Mouse (Mus musculus) olfactory bulb, adult 2 months (tissue): ENCODE results near the gene Exosc1. TPM values are rescaled to one million over a fixed set of nuclear protein-coding genes. Genes with fewer than 3 reads are reported as not detected.
A peak's percentile ranks its signal among the peaks of the same experiment; 100 is the strongest.

ENCODE experiments used
- H3K27ac ChIP-seq: fragments of 200-500 bp; 2 replicates; pipeline ENCODE4 v1.5.1; 2012; ENCODE audit warnings: low read depth, low read length; ENCODE audit not compliant: insufficient read depth
- H3K4me1 ChIP-seq: fragments of 200-500 bp; 2 replicates; pipeline ENCODE4 v1.6.1; 2012; ENCODE audit warnings: low read length; ENCODE audit not compliant: control insufficient read depth, insufficient read depth
- H3K4me3 ChIP-seq: fragments of 200-500 bp; 2 replicates; pipeline ENCODE4 v1.5.1; 2012; ENCODE audit warnings: mild to moderate bottlenecking, low read depth, low read length, moderate library complexity; ENCODE audit not compliant: insufficient read depth
- CTCF ChIP-seq: fragments of 200-500 bp; IDR thresholded peaks from 2 replicates; pipeline ENCODE4 v1.5.1; 2012; ENCODE audit warnings: low read depth, mild to moderate bottlenecking, low read length, moderate library complexity; ENCODE audit not compliant: insufficient read depth
- POLR2A ChIP-seq: fragments of 200-500 bp; IDR thresholded peaks from 2 replicates; pipeline ENCODE4 v1.6.1; 2012; ENCODE audit warnings: mild to moderate bottlenecking, low read depth, low read length, moderate library complexity; ENCODE audit not compliant: insufficient read depth
- WGBS: fragments of 180-500 bp; shearing (Covaris S2); methylation state at CpG from one replicate; pipeline ENCODE4 v1.1.7; 2018; 5-methylcytosine and 5-hydroxymethylcytosine counted together
- polyA plus RNA-seq: library from polyadenylated mRNA; stranded (reverse); fragments of >200 nt; gene quantifications from 2 replicates; pipeline ENCODE4 v1.2.4, GENCODE M21; 2012; ENCODE audit warnings: low replicate concordance; ENCODE audit not compliant: missing spikeins, insufficient read depth, insufficient read length

The Exosc1 gene
- polyA plus RNA-seq, 1 experiment = not detected

DNA sequence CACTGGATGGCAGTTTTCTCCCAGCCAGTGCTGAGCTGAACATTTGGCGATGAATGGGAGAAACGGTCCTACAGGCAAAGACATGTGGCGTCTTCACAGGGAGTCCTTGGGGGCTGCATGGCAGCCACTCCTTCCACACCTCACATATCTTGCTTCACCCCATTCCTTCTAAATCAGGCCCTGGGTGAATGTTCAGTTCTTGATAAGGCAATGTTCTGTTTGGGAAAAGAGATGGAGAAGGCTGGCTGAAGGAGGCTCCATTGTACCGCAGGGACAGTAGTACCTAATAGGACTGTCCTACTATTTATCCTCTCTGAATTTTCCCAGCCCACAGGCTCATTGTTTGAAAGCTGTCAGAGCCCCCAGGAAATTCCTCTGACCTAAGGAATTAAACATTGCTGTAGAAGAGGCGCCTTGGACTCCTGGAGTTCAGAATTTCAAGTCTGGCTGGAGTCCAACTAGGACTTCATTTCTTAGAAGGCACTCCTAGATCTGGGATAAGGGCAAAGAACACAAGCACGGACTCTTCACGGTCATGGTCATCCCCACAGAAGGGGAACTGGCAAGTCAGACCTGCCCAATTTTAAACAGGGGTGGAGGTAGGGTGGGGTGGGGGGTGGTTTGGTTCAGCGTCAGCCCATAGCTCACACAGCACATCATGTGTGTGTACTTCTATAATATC is 26.0 kb downstream of the Exosc1 start:
- no peak for TF ChIP-seq POLR2A
- TF ChIP-seq CTCF = no peak
- no peak overlapping the region for H3K4me3 ChIP-seq
- no peaks in the 10 kb centered on the region for H3K4me1 ChIP-seq
- H3K27ac ChIP-seq = no peak overlapping the region
- WGBS = 54% methylated on average over 8 of the region's 8 CpGs

DNA sequence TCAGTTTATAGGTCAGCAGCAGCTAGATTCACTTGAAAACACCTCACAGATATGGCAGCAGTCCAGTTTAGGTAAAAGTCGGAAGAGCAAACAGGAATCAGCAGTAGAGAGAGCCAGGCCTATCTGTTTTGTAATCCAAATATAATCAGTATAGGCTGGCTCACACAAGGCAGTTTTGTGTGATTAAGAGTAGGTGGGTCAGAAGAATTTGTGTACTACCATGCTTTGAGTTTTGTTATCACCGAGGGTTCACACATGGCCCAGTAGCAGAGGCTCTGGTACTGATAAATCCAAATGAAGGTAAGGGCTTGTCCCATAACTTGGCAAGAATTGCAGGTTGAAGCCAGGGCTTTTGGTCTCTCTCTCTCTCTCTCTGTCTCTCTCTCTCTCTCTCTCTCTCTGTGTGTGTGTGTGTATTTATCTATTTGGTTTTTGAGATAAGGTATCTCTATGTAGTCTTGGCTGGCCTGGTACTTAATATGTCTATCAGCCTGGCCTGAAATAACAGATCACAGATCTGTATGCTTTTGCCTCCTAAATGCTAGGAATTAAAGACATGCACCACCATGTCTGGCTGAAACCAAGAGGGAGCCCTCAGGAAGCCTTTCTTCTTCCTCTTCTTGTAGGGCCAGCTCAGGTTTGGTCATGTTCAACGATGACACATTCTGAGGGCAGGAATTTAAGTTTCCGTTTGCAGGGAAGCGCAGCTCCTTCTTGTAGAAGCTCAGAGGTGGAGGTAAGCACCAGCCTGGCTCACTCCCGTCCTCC is 26.7 kb downstream of the Exosc1 start:
- Histone ChIP-seq H3K4me3 (no peak overlapping the region), H3K4me1 (no peaks in the 10 kb centered on the region), H3K27ac (no peak overlapping the region)
- TF ChIP-seq CTCF = no peak
- TF ChIP-seq POLR2A = no peak
- 74% methylated on average over 6 of the region's 6 CpGs for WGBS

DNA sequence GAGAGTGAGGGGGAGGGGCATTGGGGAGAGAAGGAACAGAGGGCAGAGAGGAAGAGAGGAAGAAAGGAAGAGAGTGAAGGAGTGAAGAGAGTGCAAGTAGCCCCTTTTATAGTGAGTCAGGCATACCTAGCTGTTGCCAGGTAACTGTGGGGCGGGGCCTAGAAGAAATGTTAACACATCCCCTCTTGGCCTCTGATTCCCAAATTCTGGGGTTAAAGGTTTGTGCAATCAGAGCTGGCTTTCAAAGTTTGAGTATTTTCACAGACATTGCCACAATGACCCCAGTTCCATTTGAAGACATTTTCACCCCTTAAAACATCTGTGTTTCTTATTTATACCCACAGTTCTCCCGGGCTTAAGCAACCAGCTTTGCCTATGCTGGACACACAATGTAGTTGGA is 28.0 kb downstream of the Exosc1 start:
- H3K4me1 ChIP-seq = no peaks in the 10 kb centered on the region
- no peak overlapping the region for H3K4me3 ChIP-seq
- no peak overlapping the region for H3K27ac ChIP-seq
- WGBS = 93% methylated on average over 2 of the region's 2 CpGs
- TF ChIP-seq CTCF = no peak
- TF ChIP-seq POLR2A = no peak

DNA sequence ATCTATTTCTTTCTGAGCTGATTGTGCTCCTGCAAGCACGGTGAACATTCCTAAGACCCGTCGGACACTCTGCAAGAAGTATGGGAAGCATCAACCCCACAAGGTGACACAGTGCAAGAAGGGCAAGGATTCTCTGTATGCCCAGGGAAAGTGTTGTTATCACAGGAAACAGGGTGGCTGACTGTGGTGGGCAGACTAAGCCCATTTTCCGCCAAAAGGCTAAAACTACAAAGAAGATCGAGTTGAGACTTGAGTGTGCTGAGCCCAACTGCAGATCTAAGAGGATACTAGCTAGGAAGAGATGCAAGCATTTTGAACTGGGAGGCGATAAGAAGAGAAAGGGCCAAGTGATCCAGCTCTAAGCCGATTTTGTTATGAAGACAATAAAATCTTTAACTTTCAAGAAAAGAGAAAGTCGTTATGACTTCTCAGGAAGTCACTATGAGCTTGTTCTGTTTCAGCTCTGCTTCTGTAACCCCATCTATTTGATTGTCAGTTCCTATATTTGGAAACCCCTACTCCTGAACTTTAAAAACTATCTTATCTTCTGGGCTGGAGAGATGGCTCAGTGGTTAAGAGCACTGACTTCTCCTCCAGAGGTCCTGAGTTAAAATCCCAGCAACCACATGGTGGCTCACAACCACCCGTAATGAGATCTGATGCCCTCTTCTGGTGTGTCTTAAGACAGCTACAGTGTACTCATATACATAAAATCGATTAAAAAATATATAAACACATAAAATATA is 30.2 kb downstream of the Exosc1 start:
- 87% methylated on average over 10 of the region's 10 CpGs for WGBS
- Histone ChIP-seq H3K4me3 (no peak overlapping the region), H3K4me1 (no peaks in the 10 kb centered on the region), H3K27ac (no peak overlapping the region)
- TF ChIP-seq CTCF (no peak), POLR2A (no peak)

DNA sequence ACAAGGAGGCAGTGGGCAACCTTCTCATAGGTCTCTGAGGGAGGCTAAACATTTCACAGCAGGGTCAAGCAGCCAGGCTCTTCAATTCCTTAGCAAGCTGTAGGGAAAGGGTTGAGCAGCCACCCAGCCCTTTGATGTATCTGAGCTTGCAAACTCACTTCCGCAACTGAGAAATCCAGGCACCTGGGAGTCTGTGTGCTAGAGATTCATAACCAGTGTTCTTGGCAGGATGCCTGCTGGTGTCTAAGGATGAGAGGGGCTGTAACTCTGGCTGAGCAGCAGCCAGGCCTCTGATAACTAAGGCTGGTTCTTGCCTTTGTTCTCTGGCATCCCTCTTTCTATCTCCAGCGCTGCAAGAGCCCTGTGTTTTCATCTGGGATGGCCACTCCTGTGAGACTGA is 31.5 kb downstream of the Exosc1 start:
- WGBS = 37% methylated on average over 2 of the region's 2 CpGs
- no peak overlapping the region for H3K4me3 ChIP-seq
- H3K4me1 ChIP-seq = no peaks in the 10 kb centered on the region
- H3K27ac ChIP-seq = no peak overlapping the region
- TF ChIP-seq POLR2A (no peak), CTCF (no peak)

DNA sequence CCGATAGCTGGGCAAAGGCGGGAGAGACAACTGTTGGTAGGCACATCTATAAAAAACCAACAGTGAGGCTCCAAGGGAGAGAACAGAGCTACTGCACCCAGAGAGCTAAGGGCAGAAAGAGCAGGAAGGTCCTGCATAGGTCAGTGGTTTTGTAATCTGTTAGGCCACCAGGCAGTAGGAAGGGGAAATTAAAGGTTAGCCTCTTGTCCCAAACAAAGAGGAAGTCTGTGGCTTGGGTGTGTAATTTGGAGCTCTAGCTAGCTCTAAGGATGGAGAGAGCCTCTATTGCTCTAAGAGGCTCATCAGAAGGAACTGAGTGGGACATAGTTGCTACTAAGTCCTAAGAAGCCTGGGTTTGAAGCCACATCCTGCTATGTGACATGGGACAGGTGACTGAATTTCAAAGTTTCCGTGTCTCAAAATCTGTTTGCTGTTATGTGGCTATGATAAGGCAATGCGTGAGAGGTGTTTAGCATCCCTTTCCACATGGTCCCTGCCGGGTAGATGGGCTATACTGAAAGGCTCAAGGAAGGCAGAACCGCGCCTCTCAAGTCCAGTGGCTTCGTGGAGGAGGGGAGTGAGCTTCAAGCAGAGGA is 32.6 kb downstream of the Exosc1 start:
- WGBS = 88% methylated on average over 8 of the region's 8 CpGs
- H3K4me1 ChIP-seq = 0 out of 2 replicates have a peak, but pooled peaks cover 3% of the 10 kb centered on the region
- TF ChIP-seq CTCF (no peak), POLR2A (no peak)
- H3K4me3 ChIP-seq = no peak overlapping the region
- no peak overlapping the region for H3K27ac ChIP-seq

DNA sequence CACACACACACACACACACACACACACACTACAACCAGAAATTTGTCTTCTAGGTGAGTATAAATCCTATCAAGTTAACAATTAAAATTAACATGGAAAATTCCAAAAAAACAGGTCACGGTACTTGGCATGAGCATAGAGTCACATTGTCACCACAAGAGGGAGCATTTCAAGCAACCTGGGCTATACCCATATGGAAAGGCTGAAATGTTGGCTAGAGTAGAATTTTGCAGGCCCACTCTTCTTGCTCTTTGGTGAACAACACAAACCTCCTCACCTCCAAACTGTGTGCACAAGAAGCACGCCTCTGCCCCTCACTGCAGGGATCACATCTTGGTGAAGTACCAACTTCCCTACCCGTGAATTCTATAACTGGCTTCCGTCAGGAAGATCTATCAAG is 34.4 kb downstream of the Exosc1 start:
- H3K27ac ChIP-seq = no peak overlapping the region
- TF ChIP-seq POLR2A = no peak
- TF ChIP-seq CTCF = no peak
- no peak overlapping the region for H3K4me3 ChIP-seq
- H3K4me1 ChIP-seq = peaks cover 8% of the 10 kb centered on the region
- WGBS = 57% methylated on average over 4 of the region's 4 CpGs

DNA sequence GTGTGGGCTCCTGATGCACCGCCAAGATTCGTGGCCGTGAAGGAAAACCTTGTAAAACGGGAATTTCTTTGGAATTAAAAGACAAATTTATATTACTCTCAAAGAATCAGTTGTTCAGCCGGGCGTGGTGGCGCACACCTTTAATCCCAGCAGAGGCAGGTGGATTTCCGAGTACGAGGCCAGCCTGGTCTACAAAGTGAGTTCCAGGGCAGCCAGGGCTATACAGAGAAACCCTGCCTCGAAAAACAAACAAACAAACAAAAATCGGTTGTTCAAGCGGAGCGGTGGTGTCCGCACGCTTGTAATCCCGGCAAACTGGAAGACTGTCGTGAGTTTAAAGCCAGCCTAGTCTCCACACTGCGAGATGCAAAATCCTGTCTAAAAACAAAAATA is 36.9 kb downstream of the Exosc1 start:
- Histone ChIP-seq H3K27ac (no peak overlapping the region), H3K4me3 (peak overlapping the region; percentile 88), H3K4me1 (peaks cover 8% of the 10 kb centered on the region)
- TF ChIP-seq POLR2A (no peak), CTCF (no peak)
- 10% methylated on average over 18 of the region's 18 CpGs for WGBS
